ENCODE assay signal across 10 mouse cellular contexts in the genomic region with DNA sequence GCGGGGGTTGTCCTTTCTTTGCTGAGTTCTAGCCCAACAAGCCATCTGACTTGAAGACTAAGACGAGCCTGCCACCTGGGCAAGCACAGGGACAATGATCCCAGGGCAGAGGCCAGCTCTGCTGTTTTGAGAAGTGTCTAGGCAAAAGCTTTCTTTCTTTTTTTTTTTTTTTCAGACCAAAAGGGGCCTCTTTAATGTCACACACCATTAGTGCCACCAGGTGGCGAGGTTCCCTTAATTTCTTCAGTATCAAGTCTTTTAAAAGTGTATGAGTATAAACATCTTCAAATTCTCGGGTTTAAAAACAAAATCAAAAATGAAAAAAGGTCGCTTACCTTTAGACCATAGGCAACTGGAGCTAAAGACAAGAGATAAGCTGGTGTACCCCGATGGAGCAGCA. TPM values are rescaled to one million over a fixed set of nuclear protein-coding genes. Genes with fewer than 3 reads are reported as not detected.
A peak's percentile ranks its signal among the peaks of the same experiment; 100 is the strongest.
DNase-seq lines count a peak whose midpoint lies in the region; ATAC-seq and TF ChIP-seq lines count a peak whose summit lies in the region.
"Had no signal": no experiment of that assay in that cellular context is flagged by ENCODE, and none has a peak within 500 bp of the region (broad histone marks: within the 10 kb centered on the region; RNA-seq: fewer than 3 reads in every experiment).

No protein-coding gene starts in this region.

- intact Hi-C loops in gastrocnemius, adult 2 months (cut with DNase I) = loop anchor here (5.0 kb wide), 1 partner anchor 66 kb away; no protein-coding TSS in a partner anchor

- TF ChIP-seq CTCF in gastrocnemius, adult 2 months (IDR thresholded peaks at IDR 0.05) = peak; percentile 66

- H3K4me3 ChIP-seq in gastrocnemius, adult 2 months = no peak overlapping the region
- H3K4me3 ChIP-seq: heart, embryonic 15.5 days; neural tube, embryonic 13.5 days had no signal

- peak; percentile 45 for DNase-seq in gastrocnemius, adult 2 months
- DNase-seq in gastrocnemius, postnatal 25 days = no peak
- DNase-seq in ovary, postnatal 36 days (ENCODE audit: low spot score) = peak; percentile 14
- no peak for DNase-seq in ovary, adult 18-20 months (ENCODE audit: low spot score)
- DNase-seq in adrenal gland, postnatal 36 days = peak; percentile 41 to 47
- DNase-seq in lung, postnatal 25 days (ENCODE audit: low spot score) = peak; percentile 33

- peak; percentile 81 to 86 for ATAC-seq in hematopoietic stem cell, adult 5-6 weeks (replicated peaks in 1 of 2; ENCODE audit: insufficient read depth in 1 of 2, low FRiP score in 2 of 2, low TSS enrichment in 1 of 2, low read depth in 1 of 2, poor library complexity in 2 of 2, severe bottlenecking in 2 of 2)
- no peak for ATAC-seq in monocyte, adult 5-6 weeks (replicated peaks; ENCODE audit: insufficient number of reproducible peaks, low FRiP score, low TSS enrichment, poor library complexity, severe bottlenecking)

- no peak overlapping the region for H3K27ac ChIP-seq in gastrocnemius, adult 2 months
- H3K27ac ChIP-seq: heart, embryonic 15.5 days; neural tube, embryonic 13.5 days had no signal

RNA-seq across cellular contexts. Expression of a gene that starts 21.6 kb away (rescaled TPM):
- 10 to 100 TPM in 1 of 2 experiments, 1 to 10 TPM in 1; 3.7 to 15.2 TPM for total RNA-seq in gastrocnemius, adult 2 months (2021)
- 1 to 10 TPM; 3.0 to 3.9 TPM for total RNA-seq in gastrocnemius, postnatal 25 days (2021)
- total RNA-seq in adrenal gland, postnatal 36 days (2021) = 10 to 100 TPM in 1 of 2 experiments, 1 to 10 TPM in 1; 8.3 to 11.6 TPM
- total RNA-seq in hematopoietic stem cell, adult 5-6 weeks (2017) = 30.1 and 32.7 TPM in 2 replicates
- total RNA-seq in monocyte, adult 5-6 weeks (2017) = 1.7 to 3.8 TPM (median 3.1 TPM) in 3 replicates

RNA-seq across cellular contexts. Expression of a gene that starts 32.7 kb away (rescaled TPM):
- not detected for total RNA-seq in gastrocnemius, adult 2 months (2021)
- total RNA-seq in gastrocnemius, postnatal 25 days (2021) = not detected
- total RNA-seq in adrenal gland, postnatal 36 days (2021) = not detected
- not detected in 2 replicates for total RNA-seq in hematopoietic stem cell, adult 5-6 weeks (2017)
- total RNA-seq in monocyte, adult 5-6 weeks (2017) = not detected in 3 replicates

Comparison
In these comparisons a context has a peak if more than half of its experiments do, and no peak if none do; other contexts are left out.
1. DNase-seq: peak in gastrocnemius, adult 2 months (single experiment), ovary, postnatal 36 days (single experiment), adrenal gland, postnatal 36 days (2 of 2) and lung, postnatal 25 days (single experiment); none in gastrocnemius, postnatal 25 days (single experiment) and ovary, adult 18-20 months (single experiment).